Mouse (Mus musculus) embryonic facial prominence, embryonic 15.5 days (tissue): ENCODE results near the gene Raf1. TPM values are rescaled to one million over a fixed set of nuclear protein-coding genes. Genes with fewer than 3 reads are reported as not detected.

Experiments
- ATAC-seq: fragments of 200-750 bp; cut with Nextera tagmentation; 2 replicates; pipeline ENCODE4 v1.8.0; 2017; ENCODE audit warnings: low read depth, moderate TSS enrichment; ENCODE audit not compliant: insufficient number of reproducible peaks, low FRiP score, low TSS enrichment
- H3K27ac ChIP-seq: fragments of 300-500 bp; sonication (generic); replicated peaks from 2 replicates; pipeline ENCODE4 v1.5.1; 2015; ENCODE audit warnings: mild to moderate bottlenecking, inconsistent platforms
- H3K27me3 ChIP-seq: fragments of 300-500 bp; sonication (generic); 2 replicates; pipeline ENCODE4 v1.6.1; 2015; ENCODE audit warnings: inconsistent platforms
- H3K36me3 ChIP-seq: fragments of 300-500 bp; sonication (generic); 2 replicates; pipeline ENCODE4 v1.6.1; 2015; ENCODE audit warnings: mild to moderate bottlenecking, inconsistent platforms
- H3K4me1 ChIP-seq: fragments of 300-500 bp; sonication (generic); 2 replicates; pipeline ENCODE4 v1.6.1; 2015; ENCODE audit warnings: inconsistent platforms
- H3K4me2 ChIP-seq: fragments of 300-500 bp; sonication (generic); replicated peaks from 2 replicates; pipeline ENCODE4 v1.6.1; 2015; ENCODE audit warnings: mild to moderate bottlenecking, inconsistent platforms
- H3K4me3 ChIP-seq: fragments of 300-500 bp; sonication (generic); replicated peaks from 2 replicates; pipeline ENCODE4 v1.5.1; 2015; ENCODE audit warnings: mild to moderate bottlenecking, inconsistent platforms
- H3K9ac ChIP-seq: fragments of 300-500 bp; sonication (generic); 2 replicates; pipeline ENCODE4 v1.6.1; 2015; ENCODE audit warnings: inconsistent platforms
- H3K9me3 ChIP-seq: fragments of 300-500 bp; sonication (generic); replicated peaks from 2 replicates; pipeline ENCODE4 v1.6.1; 2016; ENCODE audit warnings: inconsistent platforms
- WGBS: fragments of 180-500 bp; shearing (Covaris S2); methylation state at CpG from one replicate; pipeline ENCODE4 v1.1.7; 2015; 5-methylcytosine and 5-hydroxymethylcytosine counted together
- polyA plus RNA-seq: library from polyadenylated mRNA; unstranded; fragments of >200 nt; fragmentation: Nextera tagmentation; extraction: Ambion mirVana; gene quantifications from 2 replicates; pipeline ENCODE4 v1.2.1, GENCODE M21; 2015

Gene Raf1
- polyA plus RNA-seq, 1 experiment from 2014 or later, result 93.6 TPM

- 73% methylated on average over 10 of the region's 10 CpGs for WGBS
- no peak overlapping the region for H3K27ac ChIP-seq
- H3K9me3 ChIP-seq, result no peaks in the 10 kb centered on the region
- no peak overlapping the region for H3K4me2 ChIP-seq
- no peak for ATAC-seq
- H3K4me3 ChIP-seq, result no peak overlapping the region
- H3K4me1 ChIP-seq, result no peaks in the 10 kb centered on the region
- no peaks in the 10 kb centered on the region for H3K27me3 ChIP-seq
- peaks cover 6% of the 10 kb centered on the region; the same call in 1 of the 2 replicates for H3K36me3 ChIP-seq
- no peak overlapping the region for H3K9ac ChIP-seq
Observed at GRCm38 (mm10) chr6:115586321-115586720, 90.1 kb downstream of the Raf1 start.

- Histone ChIP-seq H3K4me2 (no peak overlapping the region), H3K27me3 (no peaks in the 10 kb centered on the region), H3K36me3 (peaks cover 12% of the 10 kb centered on the region; the same call in 1 of the 2 replicates), H3K4me3 (no peak overlapping the region), H3K9me3 (no peaks in the 10 kb centered on the region), H3K27ac (no peak overlapping the region), H3K4me1 (no peaks in the 10 kb centered on the region), H3K9ac (no peak overlapping the region)
- 77% methylated on average over 3 of the region's 3 CpGs for WGBS
- no peak for ATAC-seq
Observed at GRCm38 (mm10) chr6:115584176-115584575, 92.3 kb downstream of the Raf1 start.

- Histone ChIP-seq H3K4me1 (no peaks in the 10 kb centered on the region), H3K27ac (no peak overlapping the region), H3K27me3 (no peaks in the 10 kb centered on the region), H3K9ac (no peak overlapping the region), H3K4me2 (no peak overlapping the region), H3K4me3 (no peak overlapping the region), H3K36me3 (peaks cover 18% of the 10 kb centered on the region; the same call in 1 of the 2 replicates), H3K9me3 (no peaks in the 10 kb centered on the region)
- no peak for ATAC-seq
- WGBS, result 62% methylated on average over 6 of the region's 6 CpGs
Observed at GRCm38 (mm10) chr6:115583430-115584125, 92.9 kb downstream of the Raf1 start.

DNA sequence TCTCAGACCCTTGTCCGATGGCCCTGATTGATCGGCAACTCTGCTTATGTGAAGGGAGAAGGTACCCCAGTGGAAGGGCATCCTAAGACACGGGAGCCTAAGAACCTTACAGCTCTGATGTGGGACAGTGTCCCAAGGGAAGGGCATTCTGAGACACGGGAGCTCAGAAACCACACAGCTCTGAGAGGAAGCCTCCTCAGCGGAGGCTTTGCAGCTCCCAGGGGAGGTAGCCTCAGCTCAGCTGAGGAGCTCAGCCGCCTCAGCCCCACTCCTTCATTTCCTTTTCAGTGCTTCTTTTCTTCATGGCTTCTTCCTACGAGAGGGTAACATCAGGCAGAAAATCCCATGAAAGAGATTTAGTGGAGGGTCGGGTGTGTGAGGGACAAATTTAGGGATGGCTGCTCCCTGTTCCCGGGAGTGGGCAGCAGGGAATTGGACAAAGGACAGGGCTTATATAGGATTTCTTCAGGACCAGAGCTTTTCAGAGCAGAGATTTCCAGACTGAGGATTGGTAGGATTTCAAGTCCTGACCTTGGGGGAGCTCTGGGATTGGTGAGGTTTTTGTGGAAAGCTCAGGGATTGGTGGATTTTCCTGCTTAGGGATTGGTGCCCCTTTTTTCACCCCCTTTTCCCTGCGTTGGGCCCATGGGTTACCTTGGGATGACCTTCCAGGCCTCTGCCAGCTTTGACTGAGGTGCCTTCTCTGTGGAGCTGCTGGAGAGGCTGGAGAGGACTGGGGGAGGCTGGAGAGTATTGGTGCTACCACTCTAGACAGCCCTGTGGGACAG, 93.9 kb downstream of the Raf1 start:
- 74% methylated on average over 10 of the region's 10 CpGs for WGBS
- Histone ChIP-seq H3K36me3 (peaks cover 28% of the 10 kb centered on the region), H3K4me2 (no peak overlapping the region), H3K27ac (no peak overlapping the region), H3K4me3 (no peak overlapping the region), H3K9ac (no peak overlapping the region), H3K9me3 (no peaks in the 10 kb centered on the region), H3K27me3 (no peaks in the 10 kb centered on the region), H3K4me1 (no peaks in the 10 kb centered on the region)
- ATAC-seq, result no peak

DNA sequence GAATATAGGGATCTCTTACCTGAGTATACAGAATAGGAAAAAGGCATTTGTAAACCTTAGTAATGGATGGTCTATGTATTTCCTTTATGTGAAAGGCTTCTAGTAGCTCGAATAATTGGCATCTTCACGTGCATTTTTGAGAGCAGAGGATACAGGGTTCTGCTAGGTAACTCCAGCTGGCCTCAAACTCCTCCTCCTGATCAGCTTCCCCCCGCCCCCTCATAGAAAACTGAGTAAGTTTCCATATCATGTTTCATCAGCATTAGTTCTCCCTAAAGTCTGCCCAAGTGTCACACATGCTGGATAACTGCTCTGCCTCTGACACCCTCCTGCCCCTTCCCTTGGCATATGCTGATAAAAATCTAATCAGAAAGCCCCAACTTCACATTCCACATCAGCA, 95.6 kb downstream of the Raf1 start:
- H3K9me3 ChIP-seq, result no peaks in the 10 kb centered on the region
- H3K4me2 ChIP-seq, result no peak overlapping the region
- peaks cover 45% of the 10 kb centered on the region for H3K36me3 ChIP-seq
- WGBS, result 77% methylated on average over 3 of the region's 3 CpGs
- no peak overlapping the region for H3K4me3 ChIP-seq
- no peaks in the 10 kb centered on the region for H3K4me1 ChIP-seq
- no peak for ATAC-seq
- no peak overlapping the region for H3K27ac ChIP-seq
- H3K27me3 ChIP-seq, result no peaks in the 10 kb centered on the region
- H3K9ac ChIP-seq, result no peak overlapping the region

GRCm38 (mm10) chr6:115577941-115578340, 98.5 kb downstream of the Raf1 start:
- Histone ChIP-seq H3K36me3 (peaks cover 47% of the 10 kb centered on the region), H3K4me2 (no peak overlapping the region), H3K4me3 (no peak overlapping the region), H3K4me1 (no peaks in the 10 kb centered on the region), H3K27ac (no peak overlapping the region), H3K9ac (no peak overlapping the region), H3K27me3 (no peaks in the 10 kb centered on the region), H3K9me3 (no peaks in the 10 kb centered on the region)
- no peak for ATAC-seq
- 90% methylated on average over 9 of the region's 9 CpGs for WGBS

GRCm38 (mm10) chr6:115577407-115577806, 99.0 kb downstream of the Raf1 start:
- no peaks in the 10 kb centered on the region for H3K27me3 ChIP-seq

GRCm38 (mm10) chr6:115574171-115574570, 102.3 kb downstream of the Raf1 start:
- no peaks in the 10 kb centered on the region for H3K9me3 ChIP-seq
- ATAC-seq, result no peak

More at GRCm38 (mm10) chr6:115577407-115577806, 99.0 kb downstream of the Raf1 start:
- Histone ChIP-seq H3K9me3 (no peaks in the 10 kb centered on the region), H3K4me2 (no peak overlapping the region), H3K9ac (no peak overlapping the region), H3K27ac (no peak overlapping the region), H3K4me3 (no peak overlapping the region), H3K4me1 (no peaks in the 10 kb centered on the region), H3K36me3 (peaks cover 47% of the 10 kb centered on the region)
- whole genome bisulfite sequencing, result 80% methylated on average over 5 of the region's 5 CpGs
- ATAC-seq, result no peak

More at GRCm38 (mm10) chr6:115574171-115574570, 102.3 kb downstream of the Raf1 start:
- Histone ChIP-seq H3K27me3 (no peaks in the 10 kb centered on the region), H3K4me2 (no peak overlapping the region), H3K36me3 (peaks cover 55% of the 10 kb centered on the region), H3K4me1 (no peaks in the 10 kb centered on the region), H3K4me3 (no peak overlapping the region), H3K9ac (no peak overlapping the region), H3K27ac (no peak overlapping the region)
- 87% methylated on average over 7 of the region's 7 CpGs for WGBS

Other genes starting within 250 kb of the Raf1 start
- 29.1 and 31.5 TPM in 2 replicates for gene Tsen2, start 132.0 kb downstream of the Raf1 start, polyA plus RNA-seq
- gene Mkrn2os, start 84.1 kb downstream of the Raf1 start, polyA plus RNA-seq, result 1.2 and 3.1 TPM in 2 replicates
- 23.6 and 30.2 TPM in 2 replicates for gene Mkrn2, start 74.7 kb downstream of the Raf1 start, polyA plus RNA-seq
- 23.9 and 28.9 TPM in 2 replicates for gene Tmem40, start 85.8 kb upstream of the Raf1 start, polyA plus RNA-seq
- gene Cand2, start 97.9 kb upstream of the Raf1 start, polyA plus RNA-seq, result 33.6 and 33.7 TPM in 2 replicates
- gene Rpl32, start 132.1 kb upstream of the Raf1 start, polyA plus RNA-seq, result 2,086 and 2,192 TPM in 2 replicates
- gene Efcab12, start 161.8 kb upstream of the Raf1 start, polyA plus RNA-seq, result 1.1 and 1.9 TPM in 2 replicates
- gene Mbd4, start 176.7 kb upstream of the Raf1 start, polyA plus RNA-seq, result 18.4 and 18.5 TPM in 2 replicates
- 23.2 and 25.0 TPM in 2 replicates for gene Ift122, start 176.8 kb upstream of the Raf1 start, polyA plus RNA-seq